Mouse (Mus musculus) forebrain, embryonic 12.5 days (tissue): ENCODE results near the gene Hoxb2. TPM values are rescaled to one million over a fixed set of nuclear protein-coding genes. Genes with fewer than 3 reads are reported as not detected.

Experiments
- ATAC-seq: fragments of 200-750 bp; cut with Nextera tagmentation; 2 replicates; pipeline ENCODE4 v1.8.0; 2017; ENCODE audit warnings: moderate TSS enrichment; ENCODE audit not compliant: low FRiP score
- H3K27ac ChIP-seq: fragments of 300-500 bp; sonication (generic); 2 replicates; pipeline ENCODE4 v1.5.1; 2016; ENCODE audit warnings: mild to moderate bottlenecking
- H3K27me3 ChIP-seq: fragments of 300-500 bp; sonication (generic); 2 replicates; pipeline ENCODE4 v1.6.1; 2016; ENCODE audit warnings: mild to moderate bottlenecking
- H3K36me3 ChIP-seq: fragments of 300-500 bp; sonication (generic); replicated peaks from 2 replicates; pipeline ENCODE4 v1.6.1; 2016; ENCODE audit warnings: mild to moderate bottlenecking
- H3K4me1 ChIP-seq: fragments of 300-500 bp; sonication (generic); 2 replicates; pipeline ENCODE4 v1.6.1; 2016
- H3K4me2 ChIP-seq: fragments of 300-500 bp; sonication (generic); 2 replicates; pipeline ENCODE4 v1.6.1; 2016; ENCODE audit warnings: mild to moderate bottlenecking, moderate library complexity
- H3K4me3 ChIP-seq: fragments of 300-500 bp; sonication (generic); replicated peaks from 2 replicates; pipeline ENCODE4 v1.5.1; 2016; ENCODE audit warnings: mild to moderate bottlenecking
- H3K9ac ChIP-seq: fragments of 300-500 bp; sonication (generic); 2 replicates; pipeline ENCODE4 v1.6.1; 2016; ENCODE audit warnings: mild to moderate bottlenecking
- H3K9me3 ChIP-seq: fragments of 300-500 bp; sonication (generic); 2 replicates; pipeline ENCODE4 v1.6.1; 2016
- WGBS: fragments of 180-500 bp; shearing (Covaris S2); methylation state at CpG from one replicate; pipeline ENCODE4 v1.1.7; 2016; 5-methylcytosine and 5-hydroxymethylcytosine counted together
- polyA plus RNA-seq: library from polyadenylated mRNA; unstranded; fragments of >200 nt; fragmentation: Nextera tagmentation; extraction: Ambion mirVana; gene quantifications from 2 replicates; pipeline ENCODE4 v1.2.1, GENCODE M21; 2016

Gene Hoxb2
- polyA plus RNA-seq, 1 experiment from 2014 or later, result 0.15 TPM

DNA sequence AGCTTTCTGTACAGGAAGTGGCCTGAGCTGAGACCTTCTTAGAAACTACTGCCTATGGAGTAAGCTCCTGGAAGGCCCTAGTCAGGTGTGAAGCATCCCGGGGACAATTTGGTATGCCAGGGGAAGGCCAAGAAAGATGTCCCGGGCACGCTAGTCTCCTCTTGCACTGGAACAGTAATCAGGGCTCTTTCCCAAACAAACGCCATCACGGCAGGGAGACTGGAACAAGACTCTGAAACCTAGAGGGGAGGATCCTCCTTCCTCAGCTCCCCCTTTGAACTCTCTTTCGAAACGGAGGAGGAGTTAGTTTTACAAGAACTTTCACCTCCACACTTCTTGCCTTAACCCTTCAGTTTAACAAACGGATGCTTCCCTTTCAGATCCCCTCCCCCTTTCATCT is 18.2 kb upstream of the Hoxb2 start:
- Histone ChIP-seq H3K4me2 (no peak overlapping the region), H3K4me1 (no peaks in the 10 kb centered on the region), H3K36me3 (no peaks in the 10 kb centered on the region), H3K9ac (no peak overlapping the region), H3K9me3 (no peaks in the 10 kb centered on the region), H3K4me3 (no peak overlapping the region), H3K27me3 (peaks cover 100% of the 10 kb centered on the region), H3K27ac (no peak overlapping the region)
- 1% methylated on average over 8 of the region's 8 CpGs for WGBS
- ATAC-seq, result no peak

DNA sequence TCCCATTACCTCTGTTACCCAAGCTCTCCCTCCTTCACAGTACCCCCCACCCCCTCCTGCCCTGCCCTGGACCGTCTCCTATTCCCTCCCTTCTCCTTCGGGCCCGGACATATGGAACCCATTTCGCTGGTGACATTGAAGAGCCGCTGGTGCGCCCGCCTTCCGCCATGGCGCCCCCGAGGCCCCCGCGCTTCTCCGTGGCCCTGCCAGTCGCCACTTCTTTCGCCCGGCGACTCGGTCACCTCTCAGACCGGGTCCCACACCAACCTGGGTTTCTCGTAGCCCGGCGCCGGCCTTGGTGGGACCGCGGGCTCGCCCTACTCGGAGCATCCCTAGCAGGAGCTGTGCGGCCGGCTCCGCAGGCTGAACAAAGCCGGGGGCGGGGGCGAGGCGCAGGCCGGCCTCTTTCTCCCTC is 17.7 kb upstream of the Hoxb2 start:
- Histone ChIP-seq H3K27ac (no peak overlapping the region), H3K9ac (no peak overlapping the region)
- ATAC-seq, result no peak

DNA sequence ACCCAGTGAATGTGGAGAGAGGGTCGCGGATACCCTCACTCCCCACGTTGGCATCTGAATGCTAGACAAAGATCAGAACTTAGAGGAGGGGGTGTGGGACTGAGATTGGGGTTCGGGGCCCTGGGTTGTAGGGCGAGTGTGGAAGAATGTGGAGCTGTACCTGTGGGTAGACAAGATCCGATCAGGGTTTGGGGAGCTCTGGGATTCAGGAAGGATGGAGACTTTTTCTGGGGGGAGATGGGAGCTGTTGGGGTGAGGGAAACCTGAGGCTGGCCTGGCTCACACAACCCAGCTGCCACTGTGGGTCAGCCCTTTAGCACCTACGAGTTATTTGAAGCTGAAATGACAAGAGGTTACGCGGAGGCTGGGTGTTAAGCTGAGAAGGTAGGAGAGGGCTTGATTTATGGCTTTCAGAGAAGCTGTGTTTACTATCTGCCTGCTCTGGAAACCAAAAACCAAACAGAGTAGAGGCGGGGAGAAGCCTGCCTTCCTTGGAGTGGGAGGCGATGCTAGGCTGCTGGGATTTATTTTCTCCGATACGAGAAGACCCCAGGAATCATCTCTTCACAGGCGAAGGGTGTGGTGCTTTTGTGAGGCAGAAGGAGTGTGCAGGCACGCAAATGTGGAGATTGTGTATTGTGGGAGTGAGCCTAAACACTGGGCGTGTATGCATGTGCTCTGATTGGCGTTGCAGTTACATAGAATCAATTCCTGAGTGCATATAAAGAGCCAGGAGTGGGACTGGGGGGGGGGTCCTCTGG is 16.9 kb upstream of the Hoxb2 start:
- Histone ChIP-seq H3K27me3 (peaks cover 100% of the 10 kb centered on the region), H3K4me1 (no peaks in the 10 kb centered on the region), H3K4me2 (no peak overlapping the region), H3K27ac (no peak overlapping the region), H3K9ac (no peak overlapping the region), H3K9me3 (no peaks in the 10 kb centered on the region), H3K4me3 (no peak overlapping the region), H3K36me3 (no peaks in the 10 kb centered on the region)
- no peak for ATAC-seq
- 2% methylated on average over 17 of the region's 17 CpGs for WGBS

More for the DNA sequence above, 17.7 kb upstream of the Hoxb2 start:
- Histone ChIP-seq H3K27me3 (peaks cover 100% of the 10 kb centered on the region), H3K4me3 (no peak overlapping the region), H3K4me2 (no peak overlapping the region), H3K9me3 (no peaks in the 10 kb centered on the region), H3K4me1 (no peaks in the 10 kb centered on the region), H3K36me3 (no peaks in the 10 kb centered on the region)
- WGBS, result under 1% methylated on average over 35 of the region's 35 CpGs

DNA sequence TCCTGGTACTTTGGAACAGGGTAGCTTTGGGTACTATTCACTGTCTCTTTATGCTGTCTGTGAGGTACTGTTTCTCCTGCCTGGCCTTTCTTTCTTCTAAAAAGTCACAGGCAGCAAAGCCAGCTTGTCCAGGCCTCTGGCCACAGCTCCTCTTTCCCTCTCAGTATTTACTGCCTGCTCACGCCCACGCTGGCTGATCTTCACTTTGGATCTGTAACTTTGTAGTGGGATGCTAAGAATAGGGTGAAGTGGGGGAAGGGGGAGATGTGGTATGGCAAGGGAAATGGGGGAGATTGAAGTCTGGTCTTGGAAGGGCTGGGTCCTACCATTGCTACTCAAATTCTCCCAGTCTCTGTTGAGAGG is 16.3 kb upstream of the Hoxb2 start:
- Histone ChIP-seq H3K9me3 (no peaks in the 10 kb centered on the region), H3K4me1 (no peaks in the 10 kb centered on the region), H3K4me3 (no peak overlapping the region), H3K27me3 (peaks cover 100% of the 10 kb centered on the region), H3K4me2 (no peak overlapping the region), H3K9ac (no peak overlapping the region), H3K36me3 (no peaks in the 10 kb centered on the region), H3K27ac (no peak overlapping the region)
- WGBS, result 12% methylated on average over 2 of the region's 2 CpGs
- ATAC-seq, result no peak

DNA sequence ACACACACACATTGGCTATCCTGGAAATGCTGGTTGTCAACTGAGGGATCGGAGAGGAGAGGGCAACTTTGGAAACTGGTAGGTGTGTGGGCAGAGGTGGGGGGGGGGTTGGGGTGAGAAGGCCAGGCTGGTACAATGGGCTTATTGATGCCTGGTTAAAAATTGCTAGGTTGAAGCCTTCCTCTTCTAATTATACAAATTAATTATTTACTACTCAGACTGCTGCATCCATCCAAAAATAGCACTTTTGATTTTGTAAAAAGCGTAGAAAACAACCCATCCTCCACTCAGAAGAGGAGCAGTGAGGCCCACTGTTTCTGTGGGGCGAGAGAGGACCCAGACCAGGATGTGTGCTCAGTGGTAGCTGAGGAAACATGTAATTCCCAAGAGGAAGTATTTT is 15.3 kb upstream of the Hoxb2 start:
- Histone ChIP-seq H3K9ac (no peak overlapping the region), H3K4me3 (no peak overlapping the region), H3K4me2 (no peak overlapping the region), H3K9me3 (no peaks in the 10 kb centered on the region), H3K27me3 (peaks cover 100% of the 10 kb centered on the region), H3K27ac (no peak overlapping the region), H3K4me1 (no peaks in the 10 kb centered on the region), H3K36me3 (no peaks in the 10 kb centered on the region)
- 22% methylated on average over 3 of the region's 3 CpGs for WGBS
- ATAC-seq, result no peak

DNA sequence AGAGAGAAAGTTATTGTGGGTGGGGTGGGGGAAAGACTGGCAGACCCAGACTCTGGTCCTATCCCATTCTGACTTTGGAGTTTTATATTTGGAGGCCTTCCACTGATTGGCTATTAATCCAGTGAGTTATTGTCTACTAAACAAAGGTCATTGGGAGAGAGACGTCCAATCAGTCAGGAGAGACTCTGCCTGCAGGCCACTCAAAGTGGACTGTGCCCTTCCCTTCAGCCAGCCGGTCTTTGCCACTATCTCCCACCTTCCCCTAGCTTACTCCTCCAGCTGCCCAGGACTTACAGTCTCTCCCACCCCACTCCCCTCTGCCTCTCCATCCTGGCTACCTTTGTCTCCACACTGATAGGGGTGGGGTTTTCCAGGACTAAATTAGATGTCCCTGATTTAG is 13.7 kb upstream of the Hoxb2 start:
- Histone ChIP-seq H3K4me3 (no peak overlapping the region), H3K36me3 (no peaks in the 10 kb centered on the region), H3K4me1 (no peaks in the 10 kb centered on the region), H3K4me2 (no peak overlapping the region), H3K9ac (no peak overlapping the region), H3K27ac (no peak overlapping the region), H3K9me3 (no peaks in the 10 kb centered on the region), H3K27me3 (peaks cover 100% of the 10 kb centered on the region)
- 0% methylated on average over 2 of the region's 2 CpGs for WGBS
- no peak for ATAC-seq

DNA sequence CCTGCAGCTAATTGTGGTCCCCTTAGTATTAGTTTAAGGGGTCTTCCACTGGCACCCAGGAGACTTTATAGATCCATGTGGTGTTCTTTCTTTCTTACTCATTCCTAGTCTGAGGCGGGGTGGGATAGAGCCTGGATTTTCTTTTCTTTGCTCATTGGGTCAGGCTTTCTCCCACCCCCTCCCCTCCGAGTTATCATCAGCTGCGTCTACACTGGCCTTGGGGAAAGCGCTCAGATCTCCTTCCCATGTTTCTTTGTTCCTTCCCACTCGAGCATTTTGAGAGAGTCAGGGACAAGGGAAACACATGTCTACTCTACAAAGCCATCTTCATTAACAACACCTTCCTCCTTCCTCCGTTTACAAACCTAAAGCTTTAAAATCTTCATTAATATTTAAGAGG is 13.3 kb upstream of the Hoxb2 start:
- no peak for ATAC-seq
- no peak overlapping the region for H3K27ac ChIP-seq
- H3K36me3 ChIP-seq, result no peaks in the 10 kb centered on the region
- no peak overlapping the region for H3K9ac ChIP-seq
- no peak overlapping the region for H3K4me2 ChIP-seq
- no peaks in the 10 kb centered on the region for H3K9me3 ChIP-seq
- WGBS, result 0% methylated on average over 6 of the region's 6 CpGs
- H3K4me3 ChIP-seq, result no peak overlapping the region
- no peaks in the 10 kb centered on the region for H3K4me1 ChIP-seq
- peaks cover 100% of the 10 kb centered on the region for H3K27me3 ChIP-seq

DNA sequence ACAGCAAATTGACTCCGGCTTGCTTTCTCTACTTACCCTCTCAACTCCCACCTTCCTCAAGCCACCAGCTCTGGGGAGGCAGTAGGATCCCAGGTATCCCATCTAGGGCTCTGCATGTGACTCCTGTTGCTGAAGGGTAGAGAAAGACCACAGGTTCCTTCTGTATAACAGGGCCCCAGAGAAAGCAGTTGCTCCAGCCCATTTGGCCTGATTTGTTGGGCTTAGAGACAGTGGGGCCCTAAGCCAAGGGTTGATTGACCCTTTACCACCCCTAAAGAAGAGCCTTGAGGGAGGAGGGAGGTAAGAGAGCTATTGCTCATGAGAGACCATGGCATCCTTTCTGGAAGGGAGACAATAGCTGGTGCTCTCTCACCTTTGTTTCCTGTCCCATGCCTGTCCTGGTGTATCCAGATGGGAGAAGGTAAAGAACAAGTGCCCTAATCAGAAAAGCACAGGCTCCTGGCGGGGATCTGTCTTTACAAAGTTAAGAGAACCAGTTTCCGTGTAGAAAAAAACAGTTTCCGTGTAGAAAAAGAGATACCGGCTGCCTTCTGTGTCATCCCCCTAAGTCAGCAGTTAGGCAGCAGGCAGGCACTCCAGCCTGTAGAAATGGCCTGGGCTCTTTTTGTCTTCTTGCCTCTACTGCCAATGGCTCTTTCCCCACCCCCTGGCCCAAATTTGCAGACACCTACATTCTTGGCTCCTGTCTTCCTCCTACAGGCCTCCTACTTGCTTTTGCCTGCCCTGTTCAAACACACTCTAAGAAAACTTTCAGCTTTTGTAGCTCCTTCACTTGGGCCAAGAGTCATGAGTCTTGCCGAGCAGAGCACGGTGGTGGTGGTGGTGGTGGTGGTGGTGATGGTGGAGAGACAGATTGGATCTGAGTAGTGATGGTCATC is 11.1 kb upstream of the Hoxb2 start:
- Histone ChIP-seq H3K36me3 (no peaks in the 10 kb centered on the region), H3K4me3 (no peak overlapping the region), H3K9ac (no peak overlapping the region), H3K4me2 (no peak overlapping the region), H3K9me3 (no peaks in the 10 kb centered on the region), H3K4me1 (no peaks in the 10 kb centered on the region), H3K27ac (no peak overlapping the region), H3K27me3 (peaks cover 100% of the 10 kb centered on the region)
- 9% methylated on average over 7 of the region's 7 CpGs for WGBS
- ATAC-seq, result no peak

DNA sequence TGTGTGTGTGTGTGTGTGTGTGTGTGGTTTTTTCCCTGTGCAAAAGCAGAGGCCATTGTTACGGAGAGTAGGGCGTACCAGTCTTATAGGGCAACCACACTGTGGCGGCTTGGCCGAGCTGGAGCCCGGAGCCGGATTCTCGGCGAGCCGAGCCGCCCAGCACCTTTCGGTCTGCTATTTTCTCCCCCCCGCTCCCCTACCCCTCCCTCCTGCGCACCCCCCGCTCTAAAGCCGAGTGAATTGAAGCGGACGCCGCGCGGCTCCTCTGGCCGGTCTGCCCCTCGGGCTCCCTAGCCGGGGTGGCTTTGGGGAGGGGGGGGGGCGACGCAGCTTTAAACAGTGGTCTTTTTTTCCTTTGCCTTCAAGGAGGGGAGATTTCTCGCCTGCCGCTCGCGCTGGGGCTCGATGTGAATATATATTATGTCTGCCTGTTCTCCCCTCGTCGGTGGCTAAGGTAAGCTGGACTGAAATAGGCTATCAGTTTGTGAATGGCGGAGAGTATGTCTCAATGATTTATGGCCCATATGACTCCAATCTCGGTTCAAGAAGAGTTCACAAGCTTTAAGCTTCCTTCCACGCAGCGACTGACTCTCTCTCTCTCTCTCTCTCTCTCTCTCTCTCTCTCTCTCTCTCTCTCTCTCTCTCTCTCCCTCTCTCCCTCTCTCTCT is 9.5 kb upstream of the Hoxb2 start:
- ATAC-seq, result no peak
- Histone ChIP-seq H3K27ac (no peak overlapping the region), H3K27me3 (peaks cover 100% of the 10 kb centered on the region), H3K4me1 (peaks cover 3% of the 10 kb centered on the region), H3K4me3 (no peak overlapping the region), H3K36me3 (no peaks in the 10 kb centered on the region), H3K9ac (no peak overlapping the region), H3K4me2 (no peak overlapping the region), H3K9me3 (no peaks in the 10 kb centered on the region)
- under 1% methylated on average over 31 of the region's 36 CpGs for WGBS

DNA sequence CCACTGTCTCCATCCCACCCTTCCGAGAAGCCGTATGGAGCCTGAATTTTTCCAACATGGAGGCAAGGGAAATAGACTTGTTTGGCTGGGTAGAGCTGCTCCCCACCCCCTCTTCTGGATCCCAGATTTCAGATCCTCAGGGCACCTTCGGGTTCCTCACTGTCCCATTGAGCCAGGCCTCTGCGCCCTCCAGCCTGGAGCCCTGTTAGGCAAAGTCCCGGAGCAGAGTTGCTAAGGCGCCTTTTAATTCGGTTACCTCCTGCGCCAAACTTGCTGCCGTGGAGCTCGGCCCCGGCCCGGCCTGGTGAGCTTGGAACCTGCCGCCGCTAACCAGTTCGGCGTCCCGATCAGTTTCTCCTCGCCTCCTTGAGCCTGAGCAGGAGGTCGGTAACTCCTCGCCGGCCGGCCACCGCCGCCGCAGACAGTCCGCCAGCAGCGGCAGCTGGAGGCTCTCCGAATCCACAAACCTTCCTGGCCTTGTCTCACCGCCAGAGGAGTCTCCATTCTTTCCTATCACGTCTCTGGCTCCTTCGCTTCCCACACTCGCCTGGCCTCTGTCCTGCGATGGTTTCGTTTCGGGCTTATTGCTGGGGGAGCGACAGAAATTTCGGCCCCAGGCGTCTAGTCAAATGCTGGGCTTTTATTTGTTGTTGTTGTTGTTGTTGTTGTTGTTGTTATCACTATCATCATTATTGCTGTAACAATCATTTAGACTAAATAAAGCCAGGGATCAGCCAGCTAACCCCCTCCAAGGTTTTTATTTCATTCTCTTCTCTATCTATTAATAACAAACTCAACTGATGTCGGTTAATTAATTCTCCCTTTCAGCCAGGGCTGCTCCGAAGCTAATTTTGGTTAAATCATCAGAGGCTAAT is 8.4 kb upstream of the Hoxb2 start:
- Histone ChIP-seq H3K27ac (no peak overlapping the region), H3K9ac (no peak overlapping the region), H3K36me3 (no peaks in the 10 kb centered on the region), H3K4me3 (no peak overlapping the region), H3K4me2 (no peak overlapping the region), H3K9me3 (no peaks in the 10 kb centered on the region), H3K4me1 (peaks cover 3% of the 10 kb centered on the region), H3K27me3 (peaks cover 100% of the 10 kb centered on the region)
- no peak for ATAC-seq
- WGBS, result under 1% methylated on average over 40 of the region's 40 CpGs

DNA sequence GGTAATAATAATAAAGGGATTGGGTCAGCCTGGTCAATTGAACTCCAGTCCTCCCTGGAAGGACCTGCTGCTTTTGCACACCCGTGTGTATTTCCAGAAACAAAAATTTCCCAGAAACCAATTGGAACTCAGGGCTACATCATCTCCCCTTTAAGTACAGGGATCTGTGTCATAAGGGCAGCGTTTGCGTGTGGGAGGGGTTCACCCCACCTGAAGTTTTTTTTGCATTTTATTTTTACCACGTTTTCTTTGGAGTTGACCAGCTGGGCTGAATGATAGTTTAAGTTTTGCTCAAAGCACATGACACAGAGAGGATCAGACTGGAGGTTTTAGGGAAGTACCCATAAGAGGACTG is 7.8 kb upstream of the Hoxb2 start:
- peaks cover 3% of the 10 kb centered on the region for H3K4me1 ChIP-seq
- no peak overlapping the region for H3K27ac ChIP-seq
- H3K36me3 ChIP-seq, result no peaks in the 10 kb centered on the region
- no peak overlapping the region for H3K4me2 ChIP-seq
- H3K9ac ChIP-seq, result no peak overlapping the region
- WGBS, result under 1% methylated on average over 4 of the region's 4 CpGs
- no peaks in the 10 kb centered on the region for H3K9me3 ChIP-seq
- H3K27me3 ChIP-seq, result peaks cover 98% of the 10 kb centered on the region
- H3K4me3 ChIP-seq, result no peak overlapping the region
- ATAC-seq, result no peak
